Mouse (Mus musculus): ENCODE data around the gene Mum1.

GRCm38 (mm10) chr10:80200485-80200884 lies 25.7 kb upstream of the Mum1 start:
- TF ChIP-seq CTCF (IDR thresholded peaks at IDR 0.05) (no peak), EP300 (IDR thresholded peaks at IDR 0.05) (no peak)
